Mouse (Mus musculus) hindbrain, embryonic 11.5 days (tissue): ENCODE data around the gene Car9. TPM values are rescaled to one million over a fixed set of nuclear protein-coding genes. Genes with fewer than 3 reads are reported as not detected.

ENCODE experiments used
- ATAC-seq: fragments of 200-750 bp; cut with Nextera tagmentation; 2 replicates; pipeline ENCODE4 v1.8.0; 2017; ENCODE audit warnings: mild to moderate bottlenecking, moderate TSS enrichment, moderate library complexity; ENCODE audit not compliant: low FRiP score
- DNase-seq: peaks from one replicate; pipeline ENCODE4 v3.0.0-alpha.2; 2015; ENCODE audit warnings: low spot score
- H3K27ac ChIP-seq: fragments of 300-500 bp; sonication (generic); 2 replicates; pipeline ENCODE4 v1.5.1; 2014; ENCODE audit warnings: mild to moderate bottlenecking, low read depth, low read length
- H3K27me3 ChIP-seq: fragments of 300-500 bp; sonication (generic); 2 replicates; pipeline ENCODE4 v1.6.1; 2014; ENCODE audit warnings: mild to moderate bottlenecking, low read length, moderate library complexity, mixed read lengths; ENCODE audit not compliant: control insufficient read depth, insufficient read depth
- H3K36me3 ChIP-seq: fragments of 300-500 bp; sonication (generic); 2 replicates; pipeline ENCODE4 v1.6.1; 2014; ENCODE audit warnings: mild to moderate bottlenecking, low read length, moderate library complexity, mixed read lengths; ENCODE audit not compliant: control insufficient read depth, insufficient read depth
- H3K4me1 ChIP-seq: fragments of 300-500 bp; sonication (generic); replicated peaks from 2 replicates; pipeline ENCODE4 v1.6.1; 2014; ENCODE audit warnings: low read length, mixed read lengths; ENCODE audit not compliant: control insufficient read depth, insufficient read depth
- H3K4me2 ChIP-seq: fragments of 300-500 bp; sonication (generic); replicated peaks from 2 replicates; pipeline ENCODE4 v1.6.1; 2014; ENCODE audit warnings: mild to moderate bottlenecking, low read depth, low read length
- H3K4me3 ChIP-seq: fragments of 300-500 bp; sonication (generic); 2 replicates; pipeline ENCODE4 v1.5.1; 2014; ENCODE audit warnings: low read depth, low read length
- H3K9ac ChIP-seq: fragments of 300-500 bp; sonication (generic); 2 replicates; pipeline ENCODE4 v1.6.1; 2014; ENCODE audit warnings: low read depth, low read length
- H3K9me3 ChIP-seq: fragments of 300-500 bp; sonication (generic); 2 replicates; pipeline ENCODE4 v1.6.1; 2016; ENCODE audit warnings: low read length; ENCODE audit not compliant: control insufficient read depth
- whole genome bisulfite sequencing: fragments of 180-500 bp; shearing (Covaris S2); extraction: QIAGEN DNeasy Blood & Tissue Kit; methylation state at CpG from one replicate; pipeline ENCODE4 v1.1.7; 2014; 5-methylcytosine and 5-hydroxymethylcytosine counted together
- polyA plus RNA-seq: library from polyadenylated mRNA; unstranded; fragments of >200 nt; fragmentation: Nextera tagmentation; extraction: Ambion mirVana; gene quantifications from 2 replicates; pipeline ENCODE4 v1.2.1, GENCODE M21; 2014

Gene Car9
- polyA plus RNA-seq, result 0.64 and 0.79 TPM in 2 replicates

GRCm38 (mm10) chr4:43506536-43507185, at the start of gene Car9:
Car9 (plus strand) TSS chr4:43506966.
- Histone ChIP-seq H3K4me1 (0 out of 2 replicates have a peak, but pooled peaks cover 4% of the 10 kb centered on the region), H3K36me3 (no peaks in the 10 kb centered on the region), H3K9me3 (no peaks in the 10 kb centered on the region), H3K27ac (no peak within 1 kb of the TSS), H3K9ac (no peak within 1 kb of the TSS), H3K27me3 (peaks cover 4% of the 10 kb centered on the region; the same call in 1 of the 2 replicates), H3K4me2 (no peak within 1 kb of the TSS), H3K4me3 (no peak within 1 kb of the TSS)
- 60% methylated on average over 9 of the region's 9 CpGs for WGBS
- no peak for ATAC-seq
- DNase-seq, result no peak

- no peak for DNase-seq
- Histone ChIP-seq H3K4me3 (no peak overlapping the region), H3K4me2 (no peak overlapping the region), H3K27me3 (peaks cover 8% of the 10 kb centered on the region; the same call in 1 of the 2 replicates), H3K9me3 (no peaks in the 10 kb centered on the region), H3K27ac (no peak overlapping the region), H3K36me3 (no peaks in the 10 kb centered on the region), H3K4me1 (peaks cover 4% of the 10 kb centered on the region; the same call in 1 of the 2 replicates), H3K9ac (no peak overlapping the region)
- WGBS, result 15% methylated on average over 8 of the region's 8 CpGs
- ATAC-seq, result no peak
Measured at GRCm38 (mm10) chr4:43457124-43457523, 49.6 kb upstream of the Car9 start.

GRCm38 (mm10) chr4:43463102-43463501, 43.7 kb upstream of the Car9 start:
- no peak for DNase-seq
- WGBS, result 94% methylated on average over 5 of the region's 5 CpGs
- Histone ChIP-seq H3K4me3 (no peak overlapping the region), H3K4me2 (no peak overlapping the region), H3K9me3 (no peaks in the 10 kb centered on the region), H3K27ac (no peak overlapping the region), H3K4me1 (no peaks in the 10 kb centered on the region), H3K27me3 (no peaks in the 10 kb centered on the region), H3K36me3 (no peaks in the 10 kb centered on the region), H3K9ac (no peak overlapping the region)
- no peak for ATAC-seq

GRCm38 (mm10) chr4:43465935-43466334, 40.8 kb upstream of the Car9 start:
- Histone ChIP-seq H3K9ac (no peak overlapping the region), H3K27ac (no peak overlapping the region), H3K27me3 (no peaks in the 10 kb centered on the region), H3K36me3 (no peaks in the 10 kb centered on the region), H3K4me1 (no peaks in the 10 kb centered on the region), H3K4me2 (no peak overlapping the region), H3K4me3 (no peak overlapping the region), H3K9me3 (no peaks in the 10 kb centered on the region)
- no peak for ATAC-seq
- DNase-seq, result no peak
- WGBS, result 87% methylated on average over 6 of the region's 6 CpGs

GRCm38 (mm10) chr4:43466872-43467271, 39.9 kb upstream of the Car9 start:
- no peak for DNase-seq
- Histone ChIP-seq H3K9ac (no peak overlapping the region), H3K4me2 (no peak overlapping the region), H3K27ac (no peak overlapping the region), H3K4me1 (no peaks in the 10 kb centered on the region), H3K36me3 (no peaks in the 10 kb centered on the region), H3K27me3 (no peaks in the 10 kb centered on the region), H3K4me3 (no peak overlapping the region), H3K9me3 (no peaks in the 10 kb centered on the region)
- WGBS, result 93% methylated on average over 7 of the region's 7 CpGs
- ATAC-seq, result no peak

GRCm38 (mm10) chr4:43470301-43470700, 36.5 kb upstream of the Car9 start:
- H3K9me3 ChIP-seq, result no peaks in the 10 kb centered on the region
- H3K4me3 ChIP-seq, result no peak overlapping the region
- no peaks in the 10 kb centered on the region for H3K4me1 ChIP-seq
- no peak overlapping the region for H3K4me2 ChIP-seq
- no peak for DNase-seq
- H3K27ac ChIP-seq, result no peak overlapping the region
- no peak for ATAC-seq
- H3K27me3 ChIP-seq, result no peaks in the 10 kb centered on the region
- H3K36me3 ChIP-seq, result no peaks in the 10 kb centered on the region
- H3K9ac ChIP-seq, result no peak overlapping the region
- WGBS, result 90% methylated on average over 10 of the region's 10 CpGs

GRCm38 (mm10) chr4:43473636-43474035, 33.1 kb upstream of the Car9 start:
- Histone ChIP-seq H3K36me3 (no peaks in the 10 kb centered on the region), H3K4me3 (no peak overlapping the region), H3K4me2 (no peak overlapping the region), H3K9ac (no peak overlapping the region), H3K27ac (no peak overlapping the region), H3K27me3 (no peaks in the 10 kb centered on the region), H3K9me3 (no peaks in the 10 kb centered on the region), H3K4me1 (peaks cover 3% of the 10 kb centered on the region; the same call in 1 of the 2 replicates)
- ATAC-seq (no peak), DNase-seq (no peak)
- 83% methylated on average over 1 of the region's 1 CpGs for WGBS

- no peak overlapping the region for H3K4me3 ChIP-seq
- no peak for ATAC-seq
Measured at GRCm38 (mm10) chr4:43476604-43477003, 30.2 kb upstream of the Car9 start.

More at GRCm38 (mm10) chr4:43476604-43477003, 30.2 kb upstream of the Car9 start:
- Histone ChIP-seq H3K27ac (no peak overlapping the region), H3K4me1 (peaks cover 3% of the 10 kb centered on the region; the same call in 1 of the 2 replicates), H3K36me3 (no peaks in the 10 kb centered on the region), H3K27me3 (no peaks in the 10 kb centered on the region), H3K4me2 (no peak overlapping the region), H3K9me3 (no peaks in the 10 kb centered on the region), H3K9ac (no peak overlapping the region)
- DNase-seq, result no peak
- WGBS, result 92% methylated on average over 6 of the region's 6 CpGs
